Mouse (Mus musculus) B cell, adult 62 days (primary cell): ENCODE data around the gene Emp1. TPM values are rescaled to one million over a fixed set of nuclear protein-coding genes. Genes with fewer than 3 reads are reported as not detected.

Experiments used
- total RNA-seq: library from RNA; stranded (reverse); gene quantifications from 4 replicates; pipeline ENCODE4 v1.2.4, GENCODE M21; 2023

Gene Emp1
- 1.0 to 2.4 TPM (median 1.5 TPM) in 4 replicates for total RNA-seq

DNA sequence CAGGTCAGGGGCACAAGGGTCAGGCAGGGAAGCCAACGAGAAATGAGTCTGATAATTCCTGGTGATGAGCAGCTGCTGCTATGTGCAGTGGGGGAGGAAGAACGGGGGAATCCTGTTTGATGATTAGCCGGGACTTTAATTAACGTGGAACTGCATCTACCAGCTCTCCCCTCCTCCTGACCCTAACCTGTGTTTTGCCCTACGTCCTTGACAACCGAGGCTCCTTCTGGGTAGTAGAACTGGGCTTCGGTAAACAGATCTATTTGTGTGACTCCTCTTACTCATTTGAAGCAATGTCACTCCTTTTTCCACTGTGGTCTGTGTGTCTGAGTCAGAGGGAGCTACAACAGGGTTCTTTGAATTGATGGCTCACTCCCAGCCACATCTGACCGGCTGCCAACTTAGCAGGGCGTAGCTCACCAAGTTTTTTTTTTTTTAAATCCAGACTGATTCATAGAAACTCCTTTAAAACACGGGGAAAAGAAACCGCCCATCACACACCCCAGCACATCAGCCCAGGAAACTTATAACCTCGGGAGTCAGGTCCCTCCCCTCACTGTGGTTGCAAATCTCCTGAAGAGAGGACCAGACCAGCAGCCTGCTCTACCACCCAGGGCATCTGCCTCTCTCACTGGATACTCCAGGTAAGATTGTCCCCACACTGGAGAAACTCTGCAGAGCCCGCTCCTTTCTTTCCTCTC lies at the start of gene Emp1:
Emp1 (plus strand) TSS at position 87 of the 701 bp plus-strand sequence.

Other genes with a start within 250 kb of the Emp1 start
- not detected in 4 replicates for gene Gprc5d, start 244.3 kb upstream of the Emp1 start, total RNA-seq
- gene Fam234b, start 164.6 kb upstream of the Emp1 start, total RNA-seq, result 10.6 to 11.7 TPM (median 10.9 TPM) in 4 replicates
- gene Hebp1, start 164.5 kb upstream of the Emp1 start, total RNA-seq, result 10.8 to 18.5 TPM (median 14.6 TPM) in 4 replicates
- not detected in 4 replicates for gene Gsg1, start 108.2 kb upstream of the Emp1 start, total RNA-seq
- not detected in 4 replicates for gene Pbp2, start 52.1 kb upstream of the Emp1 start, total RNA-seq